Mouse (Mus musculus) brain, embryonic 14.5 days (tissue): ENCODE data around the gene Tmem43. TPM values are rescaled to one million over a fixed set of nuclear protein-coding genes. Genes with fewer than 3 reads are reported as not detected.
A peak's percentile ranks its signal among the peaks of the same experiment; 100 is the strongest.
"Not testable (repeated sequence)": the region's sequence is repeated elsewhere in the genome, so short reads cannot be mapped to it uniquely, and the experiment has no call there.

Experiments used
- DNase-seq: peaks from one replicate; pipeline ENCODE4 v3.0.0-alpha.2; 2011; ENCODE audit warnings: low read depth
- CTCF ChIP-seq: fragments of 200-500 bp; IDR thresholded peaks from 2 replicates; pipeline ENCODE4 v1.5.1; 2012; ENCODE audit warnings: inconsistent platforms, mild to moderate bottlenecking, moderate library complexity, borderline replicate concordance; ENCODE audit not compliant: insufficient read depth, insufficient read length; ENCODE audit errors: extremely low read depth
- POLR2A ChIP-seq: fragments of 200-500 bp; IDR thresholded peaks from 2 replicates; pipeline ENCODE4 v1.6.1; 2012; ENCODE audit warnings: mild to moderate bottlenecking, inconsistent platforms, borderline replicate concordance; ENCODE audit not compliant: poor library complexity, insufficient read depth, insufficient read length, severe bottlenecking; ENCODE audit errors: extremely low read depth
- polyA plus RNA-seq: library from polyadenylated mRNA; depleted of rRNA; stranded (reverse); fragments of >200 nt; gene quantifications from 2 replicates; pipeline ENCODE4 v1.2.3, GENCODE M21; 2012

Tmem43 gene
- polyA plus RNA-seq, 1 experiment, result 52.6 TPM

DNA sequence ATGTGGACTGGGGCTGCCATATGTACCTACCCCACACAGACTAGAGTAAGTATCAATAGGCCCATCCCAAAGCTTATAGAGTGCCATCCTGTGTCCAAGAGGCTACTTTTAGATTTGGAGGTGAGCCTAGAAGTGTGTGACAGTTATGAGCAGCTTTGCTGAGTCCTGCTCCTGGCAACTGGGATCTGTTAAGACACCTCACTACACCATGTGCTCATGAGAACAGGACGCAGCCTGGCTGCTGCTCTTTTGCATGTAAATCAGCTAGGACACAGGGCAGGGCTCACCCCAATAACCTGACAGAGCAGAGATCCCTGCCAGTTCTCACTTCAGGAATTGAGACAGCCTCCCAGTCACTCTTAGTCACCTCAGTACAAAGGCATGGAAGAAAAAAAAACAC is 6.4 kb upstream of the Tmem43 start:
- no peak for DNase-seq
- no peak for TF ChIP-seq POLR2A
- no peak for TF ChIP-seq CTCF

DNA sequence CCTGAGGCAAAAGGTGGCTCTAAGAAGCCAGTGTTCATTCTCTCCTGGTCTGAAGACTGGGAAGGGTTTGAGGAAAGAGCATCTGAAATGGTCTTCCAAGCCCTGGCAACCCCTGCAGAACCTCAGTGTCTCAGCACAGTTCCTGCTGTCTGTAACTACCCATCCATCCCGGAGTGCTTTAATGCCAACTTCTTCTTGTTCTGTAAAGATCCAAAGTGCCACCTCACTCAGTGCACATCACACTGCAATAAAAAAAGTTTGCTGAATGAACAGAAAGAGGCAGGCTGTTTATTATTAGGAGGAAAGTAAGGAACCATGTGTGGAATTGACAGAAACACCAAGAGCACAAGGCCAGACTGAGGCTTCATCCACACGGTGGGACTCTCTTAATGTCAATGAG is 2.8 kb upstream of the Tmem43 start:
- no peak for DNase-seq

DNA sequence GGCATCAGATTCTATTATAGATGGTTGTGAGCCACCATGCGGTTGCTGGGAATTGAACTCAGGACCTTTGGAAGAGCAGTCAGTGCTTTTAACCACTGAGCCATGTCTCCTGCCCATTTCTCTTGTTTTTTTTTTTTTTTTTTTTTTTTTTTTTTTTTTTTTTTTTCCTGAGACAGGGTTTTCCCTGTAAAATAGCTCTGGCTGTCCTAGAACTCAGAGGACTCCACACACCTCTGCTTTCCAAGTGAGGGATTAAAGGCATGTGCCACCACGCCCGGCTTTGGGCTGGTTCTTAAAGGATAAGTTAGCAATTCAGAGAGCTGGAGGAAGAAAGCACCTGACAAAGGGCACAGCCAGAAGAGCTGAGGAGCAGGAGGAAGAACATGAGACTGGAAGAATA is 2.1 kb upstream of the Tmem43 start:
- not testable (repeated sequence) for DNase-seq

More for the DNA sequence above, 2.8 kb upstream of the Tmem43 start:
- TF ChIP-seq CTCF (no peak), POLR2A (no peak)

DNA sequence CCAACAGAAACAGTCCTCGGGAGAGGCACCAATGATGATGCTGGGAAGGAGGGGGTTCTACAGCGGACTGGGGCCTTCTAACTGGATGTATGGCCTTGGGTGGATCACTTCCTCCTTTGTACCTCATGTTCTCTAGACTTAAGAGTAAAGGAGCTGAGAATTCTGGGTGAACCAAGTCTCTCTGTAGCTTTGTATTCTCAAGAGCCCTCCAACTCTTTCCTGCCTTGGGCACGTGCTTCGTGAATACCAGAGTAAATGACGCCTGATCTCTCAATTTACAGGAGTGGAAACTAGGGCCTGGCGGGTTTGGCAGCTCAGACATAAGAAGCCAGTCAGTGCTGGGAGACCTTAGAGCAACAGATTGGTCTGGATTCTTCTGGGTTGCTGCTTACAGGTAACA is 1.2 kb upstream of the Tmem43 start:
- no peak for TF ChIP-seq CTCF
- TF ChIP-seq POLR2A, result no peak
- peak; percentile 33 for DNase-seq

DNA sequence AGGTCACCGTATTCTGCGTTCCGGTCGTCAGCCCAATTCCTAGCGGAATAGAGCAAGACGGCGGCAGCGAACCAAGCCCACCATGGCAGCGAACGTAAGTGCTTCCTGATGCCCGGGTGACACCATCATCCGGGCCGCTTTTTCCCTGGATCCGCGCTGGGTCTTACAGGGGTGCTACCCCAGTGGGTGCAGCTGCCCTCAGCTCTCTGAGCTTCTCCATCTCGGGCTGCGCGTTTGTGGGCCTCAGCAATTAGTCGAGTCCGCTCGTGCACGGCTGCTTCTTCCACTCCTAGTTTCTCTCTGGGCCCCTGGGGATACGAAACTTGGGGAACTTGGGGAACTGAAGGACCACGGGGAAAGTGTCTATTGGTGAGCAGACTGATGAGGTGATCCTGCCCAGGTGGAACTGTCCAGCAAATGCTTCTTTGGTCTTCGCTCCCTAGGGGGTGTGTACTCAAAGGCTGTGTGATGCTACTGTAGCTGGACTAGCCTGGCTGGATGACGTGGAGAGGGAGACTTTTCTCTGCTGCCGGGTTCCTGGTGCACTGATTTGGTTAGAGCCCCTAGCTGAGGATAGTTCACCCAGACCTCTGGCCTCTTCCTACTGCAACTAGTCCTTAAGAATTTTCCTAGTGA is 420 bp downstream of the Tmem43 start:
- TF ChIP-seq POLR2A, result no peak; the same call in 1 of the 2 replicates
- no peak for TF ChIP-seq CTCF
- no peak for DNase-seq

DNA sequence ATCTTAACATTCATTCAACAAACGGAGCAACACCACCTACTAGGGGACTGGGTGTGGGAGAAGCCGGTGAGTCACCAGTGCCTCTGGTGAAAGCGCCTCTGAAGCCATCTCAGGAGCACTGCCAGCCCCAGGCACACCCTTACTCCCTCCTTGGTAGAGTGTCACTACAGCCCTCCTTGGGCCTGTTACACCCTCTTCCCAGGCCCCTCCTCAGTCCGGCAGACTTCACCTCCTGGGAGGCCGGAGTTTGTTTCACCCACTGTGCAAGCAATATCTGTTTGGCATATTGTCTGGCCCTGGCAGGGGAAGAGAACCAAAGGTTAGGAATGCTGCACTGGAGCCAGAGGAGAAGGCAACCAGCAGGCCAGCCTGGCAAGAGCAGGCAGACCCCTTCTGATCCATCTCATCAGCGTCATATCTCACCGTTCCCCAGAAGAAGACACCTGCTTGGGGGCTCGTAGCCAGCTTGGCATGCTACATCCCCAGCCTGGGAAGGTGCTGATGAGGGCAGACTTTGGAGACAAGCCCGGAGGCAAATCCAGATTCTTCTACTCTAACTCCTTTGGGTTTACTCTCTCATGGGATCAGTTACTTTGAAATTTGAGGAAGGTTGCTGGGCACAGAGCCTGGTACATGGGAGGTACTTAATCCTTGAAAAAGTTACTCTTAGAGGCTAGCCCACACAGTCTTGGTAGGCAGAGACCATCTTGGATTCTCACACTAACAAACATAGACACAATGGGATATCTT is 1.1 kb downstream of the Tmem43 start:
- TF ChIP-seq POLR2A (no peak), CTCF (no peak)
- DNase-seq, result no peak

DNA sequence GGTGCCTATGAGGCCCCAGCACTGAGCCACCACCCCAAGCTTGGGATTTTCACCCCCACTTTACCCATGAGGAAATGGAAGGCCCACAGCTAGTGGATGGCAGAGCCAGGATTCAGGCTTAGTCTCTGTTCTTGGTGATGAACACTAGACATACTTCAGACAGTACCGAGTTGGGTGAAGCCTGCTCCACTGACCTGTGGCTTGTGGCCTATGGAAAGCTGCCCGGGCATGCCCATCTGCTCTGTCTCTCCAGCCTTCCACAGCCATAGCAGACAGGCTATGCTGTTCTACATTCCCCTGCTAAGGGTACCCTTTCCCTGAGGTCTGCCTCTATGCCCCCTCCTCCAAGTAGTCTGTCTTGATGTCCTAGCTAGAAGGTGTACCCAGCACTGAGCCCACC is 3.0 kb downstream of the Tmem43 start:
- no peak for TF ChIP-seq POLR2A
- TF ChIP-seq CTCF, result no peak
- no peak for DNase-seq

DNA sequence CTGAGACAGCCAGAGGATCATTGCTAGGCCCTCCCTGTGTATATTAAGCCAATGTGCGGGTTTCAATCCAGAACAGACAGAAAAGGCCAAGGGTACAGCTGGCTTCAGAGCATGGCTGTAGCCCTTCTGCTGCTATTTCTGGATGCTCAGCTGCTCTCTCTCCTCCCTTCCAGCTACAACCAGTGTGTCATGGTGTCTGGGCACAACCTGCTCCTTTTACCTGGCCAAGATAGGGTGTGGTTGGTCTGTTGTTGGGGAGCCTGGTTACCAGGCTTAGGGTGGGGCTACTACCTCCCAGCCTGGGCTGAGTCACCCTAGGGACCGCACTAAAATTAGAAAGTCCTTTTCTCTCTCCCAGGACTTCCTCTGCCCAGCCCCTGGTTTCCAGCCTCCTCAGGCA is 9.9 kb downstream of the Tmem43 start:
- DNase-seq, result no peak
- TF ChIP-seq POLR2A, result no peak
- no peak for TF ChIP-seq CTCF

DNA sequence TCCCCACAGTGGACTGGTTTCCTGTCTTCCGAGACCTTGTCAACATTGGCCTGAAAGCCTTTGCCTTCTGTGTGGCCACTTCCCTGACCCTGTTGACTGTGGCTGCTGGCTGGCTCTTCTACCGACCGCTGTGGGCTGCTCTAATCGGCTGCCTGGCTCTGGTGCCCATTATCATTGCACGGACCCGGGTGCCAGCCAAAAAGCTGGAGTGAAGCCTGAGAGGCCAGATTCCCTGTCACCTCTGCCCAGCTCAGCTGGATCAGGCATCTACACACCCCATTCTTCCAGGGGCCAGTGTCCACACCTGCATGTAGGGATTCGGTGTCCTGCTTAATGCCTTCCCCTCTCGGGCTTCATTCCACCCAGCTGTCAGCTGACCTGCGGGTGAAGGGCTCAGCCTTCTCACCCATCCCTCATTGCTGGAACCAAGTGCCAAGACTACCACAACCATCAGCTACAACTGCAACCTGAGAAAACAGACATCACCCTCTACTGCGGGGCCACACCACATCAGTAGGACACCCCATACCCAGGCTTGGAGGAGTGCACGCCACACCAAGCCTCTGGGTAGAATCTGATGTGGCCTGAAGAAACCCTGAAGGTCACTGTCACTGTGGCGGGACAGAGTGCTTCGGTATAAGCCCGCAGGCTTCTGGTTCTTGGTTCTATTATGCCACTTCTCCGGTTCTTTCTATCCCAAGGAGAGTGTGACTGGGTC is 13.4 kb downstream of the Tmem43 start:
- TF ChIP-seq POLR2A (no peak), CTCF (no peak)
- DNase-seq, result no peak

DNA sequence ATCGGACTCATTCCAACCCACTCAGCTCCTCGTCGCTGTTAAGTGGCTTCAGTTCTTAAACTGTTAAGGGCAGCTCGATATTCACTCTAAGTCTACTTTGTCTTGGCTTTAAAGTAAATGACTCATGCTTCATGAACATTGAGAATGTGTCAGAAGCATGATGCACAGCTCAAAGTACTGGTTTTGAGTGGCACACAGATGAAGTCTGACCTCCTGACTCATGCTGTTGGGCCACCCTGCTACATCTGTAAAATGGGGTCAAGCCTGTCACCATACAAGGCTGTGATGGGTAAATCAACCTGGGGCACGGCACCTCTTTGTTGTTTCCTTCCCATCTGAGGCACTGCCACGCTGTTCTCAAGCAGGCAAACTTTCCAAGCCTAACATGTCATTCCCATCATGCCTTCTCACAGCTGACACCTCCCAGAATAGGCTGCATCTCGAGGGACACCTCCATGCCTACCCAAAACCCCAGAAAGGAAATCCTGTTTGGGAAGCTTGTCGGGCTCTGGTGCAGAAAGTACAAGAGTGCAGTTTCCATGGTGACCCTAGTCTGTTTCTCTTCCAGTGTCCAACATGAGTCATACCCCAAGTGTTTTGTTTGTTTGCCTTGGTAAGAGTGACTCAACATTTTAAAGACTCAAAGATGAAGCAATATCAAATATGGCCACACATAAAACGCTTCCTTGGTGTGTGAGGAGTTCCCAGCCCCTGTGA is 15.2 kb downstream of the Tmem43 start:
- DNase-seq, result peak; percentile 12
- TF ChIP-seq CTCF, result no peak
- no peak for TF ChIP-seq POLR2A

DNA sequence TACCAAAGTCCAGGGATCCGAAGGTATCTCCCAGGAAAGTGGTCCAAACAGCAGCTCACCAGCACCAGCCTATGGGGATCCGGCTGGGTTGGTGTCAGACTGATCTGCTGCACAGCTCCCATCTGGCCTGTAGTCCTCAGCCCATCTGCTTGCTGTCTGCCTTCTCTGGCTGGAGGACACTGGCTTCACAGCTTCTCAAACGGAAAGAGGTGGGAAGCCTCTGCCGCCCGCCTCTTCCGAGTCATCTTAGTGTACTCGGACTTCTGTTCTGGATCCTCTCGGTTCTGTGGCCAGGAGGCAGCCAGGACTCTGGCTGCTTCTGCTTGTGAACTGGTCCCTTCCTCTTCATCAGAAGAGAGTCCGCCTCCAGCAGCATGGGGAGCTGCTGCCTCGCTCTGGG is 16.4 kb downstream of the Tmem43 start:
- DNase-seq, result peak; percentile 18
- TF ChIP-seq CTCF (no peak), POLR2A (no peak)
